ENCODE assay signal across 8 mouse cellular contexts in genomic region chr8:105900941-105901616, GRCm38 (mm10). TPM values are rescaled to one million over a fixed set of nuclear protein-coding genes. Genes with fewer than 3 reads are reported as not detected.
A peak's percentile ranks its signal among the peaks of the same experiment; 100 is the strongest.
DNase-seq lines count a peak whose midpoint lies in the region; ATAC-seq lines count a peak whose summit lies in the region.

No protein-coding gene starts in this region.

- no peaks in the 10 kb centered on the region for H3K36me3 ChIP-seq in heart, embryonic 11.5 days (ENCODE audit: control insufficient read depth, insufficient read depth, low read length)
- H3K36me3 ChIP-seq in embryonic facial prominence, embryonic 13.5 days = no peaks in the 10 kb centered on the region
- H3K36me3 ChIP-seq in limb, embryonic 10.5 days = no peaks in the 10 kb centered on the region; the same call in 1 of the 2 replicates
- H3K36me3 ChIP-seq in neural tube, embryonic 13.5 days = no peaks in the 10 kb centered on the region

- peak overlapping the region; percentile 100 for H3K9ac ChIP-seq in heart, embryonic 11.5 days (ENCODE audit: low read depth, low read length)
- peak overlapping the region; percentile 99 for H3K9ac ChIP-seq in embryonic facial prominence, embryonic 13.5 days
- peak overlapping the region; percentile 91 for H3K9ac ChIP-seq in neural tube, embryonic 13.5 days

- H3K9me3 ChIP-seq in heart, embryonic 11.5 days (replicated peaks; ENCODE audit: control insufficient read depth, low read length) = no peaks in the 10 kb centered on the region
- no peaks in the 10 kb centered on the region for H3K9me3 ChIP-seq in embryonic facial prominence, embryonic 13.5 days
- H3K9me3 ChIP-seq in limb, embryonic 10.5 days (replicated peaks) = no peaks in the 10 kb centered on the region
- H3K9me3 ChIP-seq in neural tube, embryonic 13.5 days = no peaks in the 10 kb centered on the region

- 29% methylated on average over 16 of the region's 16 CpGs for WGBS in heart, embryonic 11.5 days (ENCODE audit: insufficient replicate concordance)
- WGBS in embryonic facial prominence, embryonic 13.5 days = 27% methylated on average over 16 of the region's 16 CpGs
- WGBS in limb, embryonic 10.5 days = 42% methylated on average over 16 of the region's 16 CpGs
- 43% methylated on average over 16 of the region's 16 CpGs for WGBS in neural tube, embryonic 13.5 days

- peak overlapping the region; percentile 82 for H3K27ac ChIP-seq in heart, embryonic 11.5 days (ENCODE audit: low read depth, low read length)
- H3K27ac ChIP-seq in embryonic facial prominence, embryonic 13.5 days = peak overlapping the region; percentile 91
- peak overlapping the region; percentile 94 for H3K27ac ChIP-seq in limb, embryonic 10.5 days
- peak overlapping the region; percentile 90 for H3K27ac ChIP-seq in neural tube, embryonic 13.5 days (replicated peaks)

- no peak for DNase-seq in heart, adult 9 months (ENCODE audit: low spot score in 2 of 2)
- DNase-seq in A20 (ENCODE audit: low read depth, low spot score) = peak; percentile 51
- DNase-seq in limb, embryonic 10.5 days (ENCODE audit: low spot score) = no peak
- DNase-seq in layer of hippocampus, adult 18-20 months (ENCODE audit: low spot score in 2 of 2) = no peak
- DNase-seq in layer of hippocampus, adult 11-12 months (ENCODE audit: low spot score) = no peak

- H3K27me3 ChIP-seq in heart, embryonic 11.5 days (ENCODE audit: control insufficient read depth, insufficient read depth, low read length) = no peaks in the 10 kb centered on the region
- no peaks in the 10 kb centered on the region for H3K27me3 ChIP-seq in embryonic facial prominence, embryonic 13.5 days
- H3K27me3 ChIP-seq in limb, embryonic 10.5 days (ENCODE audit: low read depth, poor library complexity, severe bottlenecking) = no peaks in the 10 kb centered on the region
- H3K27me3 ChIP-seq in neural tube, embryonic 13.5 days = no peaks in the 10 kb centered on the region

- H3K4me1 ChIP-seq in heart, embryonic 11.5 days (ENCODE audit: control insufficient read depth, insufficient read depth, low read length) = peaks cover 5% of the 10 kb centered on the region
- peaks cover 12% of the 10 kb centered on the region for H3K4me1 ChIP-seq in embryonic facial prominence, embryonic 13.5 days
- peaks cover 9% of the 10 kb centered on the region for H3K4me1 ChIP-seq in limb, embryonic 10.5 days
- H3K4me1 ChIP-seq in neural tube, embryonic 13.5 days (replicated peaks) = peaks cover 11% of the 10 kb centered on the region

- H3K4me2 ChIP-seq in heart, embryonic 11.5 days = peak overlapping the region; percentile 92
- H3K4me2 ChIP-seq in embryonic facial prominence, embryonic 13.5 days = peak overlapping the region; percentile 73
- peak overlapping the region; percentile 74 for H3K4me2 ChIP-seq in neural tube, embryonic 13.5 days

- peak overlapping the region; percentile 79 for H3K4me3 ChIP-seq in heart, embryonic 11.5 days (ENCODE audit: low read depth, low read length)
- peak overlapping the region; percentile 94 for H3K4me3 ChIP-seq in embryonic facial prominence, embryonic 13.5 days
- H3K4me3 ChIP-seq in limb, embryonic 10.5 days = peak overlapping the region; percentile 77
- H3K4me3 ChIP-seq in neural tube, embryonic 13.5 days = peak overlapping the region; percentile 81

- ATAC-seq in heart, embryonic 11.5 days (replicated peaks; ENCODE audit: insufficient number of reproducible peaks, low FRiP score, low TSS enrichment) = no peak
- ATAC-seq in embryonic facial prominence, embryonic 13.5 days (ENCODE audit: insufficient number of reproducible peaks, insufficient read depth, low FRiP score, low TSS enrichment, low read depth) = no peak
- no peak for ATAC-seq in neural tube, embryonic 13.5 days (ENCODE audit: low read depth)

RNA-seq across cellular contexts. Expression of gene Pskh1, which starts 0.8 kb away (rescaled TPM):
- 14.7 and 17.4 TPM in 2 replicates for polyA plus RNA-seq in heart, embryonic 11.5 days (2014; fragmentation: Nextera tagmentation; extraction: Ambion mirVana)
- 43.0 and 43.2 TPM in 2 replicates for polyA plus RNA-seq in embryonic facial prominence, embryonic 13.5 days (2015; fragmentation: Nextera tagmentation; extraction: Ambion mirVana)
- 34.4 and 45.9 TPM in 2 replicates for polyA plus RNA-seq in limb, embryonic 10.5 days (2016; fragmentation: Nextera tagmentation; extraction: Ambion mirVana)
- 14.2 and 14.3 TPM in 2 replicates for polyA plus RNA-seq in neural tube, embryonic 13.5 days (2015; fragmentation: Nextera tagmentation; extraction: Ambion mirVana)
- 1 to 10 TPM; 6.5 to 7.3 TPM for total RNA-seq in layer of hippocampus, adult 18-20 months (2021)

RNA-seq across cellular contexts. Expression of gene Nrn1l, which starts 7.7 kb away (rescaled TPM):
- polyA plus RNA-seq in heart, embryonic 11.5 days (2014; fragmentation: Nextera tagmentation; extraction: Ambion mirVana) = 0.39 TPM in 1 of 2 replicates, not detected in the other
- 0.51 and 0.77 TPM in 2 replicates for polyA plus RNA-seq in embryonic facial prominence, embryonic 13.5 days (2015; fragmentation: Nextera tagmentation; extraction: Ambion mirVana)
- polyA plus RNA-seq in limb, embryonic 10.5 days (2016; fragmentation: Nextera tagmentation; extraction: Ambion mirVana) = 0.41 TPM in 1 of 2 replicates, not detected in the other
- polyA plus RNA-seq in neural tube, embryonic 13.5 days (2015; fragmentation: Nextera tagmentation; extraction: Ambion mirVana) = 0.46 and 0.54 TPM in 2 replicates
- total RNA-seq in layer of hippocampus, adult 18-20 months (2021) = under 1 TPM; 0.57 to 0.99 TPM

RNA-seq across cellular contexts. Expression of gene Edc4, which starts 20.4 kb away (rescaled TPM):
- polyA plus RNA-seq in heart, embryonic 11.5 days (2014; fragmentation: Nextera tagmentation; extraction: Ambion mirVana) = 22.2 and 29.7 TPM in 2 replicates
- polyA plus RNA-seq in embryonic facial prominence, embryonic 13.5 days (2015; fragmentation: Nextera tagmentation; extraction: Ambion mirVana) = 54.1 and 58.3 TPM in 2 replicates
- 75.1 and 76.6 TPM in 2 replicates for polyA plus RNA-seq in limb, embryonic 10.5 days (2016; fragmentation: Nextera tagmentation; extraction: Ambion mirVana)
- 43.9 and 48.6 TPM in 2 replicates for polyA plus RNA-seq in neural tube, embryonic 13.5 days (2015; fragmentation: Nextera tagmentation; extraction: Ambion mirVana)
- total RNA-seq in layer of hippocampus, adult 18-20 months (2021) = 10 to 100 TPM; 63.6 to 67.4 TPM

RNA-seq across cellular contexts. Expression of gene Ctrl, which starts 32.6 kb away (rescaled TPM):
- 1.1 and 1.3 TPM in 2 replicates for polyA plus RNA-seq in heart, embryonic 11.5 days (2014; fragmentation: Nextera tagmentation; extraction: Ambion mirVana)
- 1.3 and 1.8 TPM in 2 replicates for polyA plus RNA-seq in embryonic facial prominence, embryonic 13.5 days (2015; fragmentation: Nextera tagmentation; extraction: Ambion mirVana)
- 1.6 and 2.0 TPM in 2 replicates for polyA plus RNA-seq in limb, embryonic 10.5 days (2016; fragmentation: Nextera tagmentation; extraction: Ambion mirVana)
- polyA plus RNA-seq in neural tube, embryonic 13.5 days (2015; fragmentation: Nextera tagmentation; extraction: Ambion mirVana) = 3.1 and 3.6 TPM in 2 replicates
- 1 to 10 TPM; 1.1 to 1.8 TPM for total RNA-seq in layer of hippocampus, adult 18-20 months (2021)

RNA-seq across cellular contexts. Expression of gene Psmb10, which starts 37.2 kb away (rescaled TPM):
- polyA plus RNA-seq in heart, embryonic 11.5 days (2014; fragmentation: Nextera tagmentation; extraction: Ambion mirVana) = 50.8 and 60.0 TPM in 2 replicates
- 28.6 and 29.0 TPM in 2 replicates for polyA plus RNA-seq in embryonic facial prominence, embryonic 13.5 days (2015; fragmentation: Nextera tagmentation; extraction: Ambion mirVana)
- polyA plus RNA-seq in limb, embryonic 10.5 days (2016; fragmentation: Nextera tagmentation; extraction: Ambion mirVana) = 28.9 and 40.3 TPM in 2 replicates
- 43.1 and 43.2 TPM in 2 replicates for polyA plus RNA-seq in neural tube, embryonic 13.5 days (2015; fragmentation: Nextera tagmentation; extraction: Ambion mirVana)
- 10 to 100 TPM; 62.5 to 74.3 TPM for total RNA-seq in layer of hippocampus, adult 18-20 months (2021)
